Mouse (Mus musculus) CH12.LX (cell line): Measurements from ENCODE around the gene Tmem119. TPM values are rescaled to one million over a fixed set of nuclear protein-coding genes. Genes with fewer than 3 reads are reported as not detected.

ENCODE experiments used
- DNase-seq: peaks from one replicate; pipeline ENCODE4 v3.0.0-alpha.2; 2013; ENCODE audit errors: extremely low read depth
- H3K27ac ChIP-seq: 2 replicates; pipeline ENCODE4 v1.5.1; 2012; ENCODE audit warnings: low read depth, mild to moderate bottlenecking, control low read depth, moderate library complexity; ENCODE audit not compliant: insufficient read depth
- H3K27me3 ChIP-seq: replicated peaks from 2 replicates; pipeline ENCODE3; 2012; ENCODE audit warnings: inconsistent platforms
- H3K36me3 ChIP-seq, 2 experiments: replicated peaks in 1 of 2; 2 replicates each; pipeline versions ENCODE3 to v1.6.1; 2012; ENCODE audit warnings: inconsistent platforms in 1 of 2, low read length in 1 of 2, mild to moderate bottlenecking in 1 of 2, mixed read lengths in 1 of 2, moderate library complexity in 1 of 2; ENCODE audit not compliant: control insufficient read depth in 1 of 2, insufficient read depth in 1 of 2
- H3K4me1 ChIP-seq, 2 experiments: 2 replicates each; pipeline ENCODE4 v1.6.1; 2012; ENCODE audit warnings: inconsistent platforms in 1 of 2, moderate library complexity in 1 of 2; ENCODE audit not compliant: insufficient read depth in 2 of 2, control insufficient read depth in 1 of 2
- H3K4me2 ChIP-seq: 2 replicates; pipeline ENCODE4 v1.6.1; 2012; ENCODE audit warnings: low read depth, mild to moderate bottlenecking, control low read depth; ENCODE audit not compliant: poor library complexity, insufficient read depth, severe bottlenecking
- H3K4me3 ChIP-seq, 3 experiments: fragments of 150-350 bp in 1 of 3; sonication (generic) in 1 of 3; replicated peaks in 1 of 3; 2 replicates each; pipeline versions ENCODE3 to v1.5.1; 2011 to 2012; ENCODE audit warnings: low read depth in 2 of 3, low read length in 2 of 3, mild to moderate bottlenecking in 2 of 3, moderate library complexity in 2 of 3, control low read depth in 1 of 3, improper control_type of control experiment in 1 of 3, inconsistent platforms in 1 of 3, mixed read lengths in 1 of 3; ENCODE audit not compliant: poor library complexity in 1 of 3
- H3K79me2 ChIP-seq: replicated peaks from 2 replicates; pipeline ENCODE4 v1.6.1; 2012; ENCODE audit warnings: mild to moderate bottlenecking, moderate library complexity; ENCODE audit not compliant: control insufficient read depth, poor library complexity, insufficient read depth, severe bottlenecking; ENCODE audit errors: extremely low read depth
- H3K9ac ChIP-seq: 2 replicates; pipeline ENCODE4 v1.6.1; 2012; ENCODE audit warnings: low read depth, mild to moderate bottlenecking, control low read depth, moderate library complexity; ENCODE audit not compliant: insufficient read depth
- H3K9me3 ChIP-seq: replicated peaks from 2 replicates; pipeline ENCODE3; 2012; ENCODE audit warnings: low read length, inconsistent platforms, mixed read lengths
- BHLHE40 ChIP-seq: IDR thresholded peaks from 2 replicates; pipeline ENCODE4 v1.6.1; 2011; ENCODE audit warnings: mild to moderate bottlenecking, low read depth, low read length, improper control_type of control experiment
- CHD1 ChIP-seq: IDR thresholded peaks from 2 replicates; pipeline ENCODE4 v1.6.1; 2012; ENCODE audit warnings: low read depth, low read length, improper control_type of control experiment, inconsistent platforms
- CHD2 ChIP-seq: IDR thresholded peaks from 2 replicates; pipeline ENCODE4 v1.6.1; 2011; ENCODE audit warnings: low read length, improper control_type of control experiment
- E2F4 ChIP-seq: IDR thresholded peaks from 2 replicates; pipeline ENCODE4 v1.6.1; 2011; ENCODE audit warnings: low read depth, low read length, improper control_type of control experiment; ENCODE audit not compliant: insufficient replicate concordance
- ELF1 ChIP-seq: IDR thresholded peaks from 2 replicates; pipeline ENCODE4 v1.6.1; 2014; ENCODE audit warnings: low read depth, mild to moderate bottlenecking, inconsistent platforms, low read length, improper control_type of control experiment
- EP300 ChIP-seq: IDR thresholded peaks from 2 replicates; pipeline ENCODE4 v1.6.1; 2011; ENCODE audit warnings: low read length, improper control_type of control experiment
- ETS1 ChIP-seq: conservative IDR thresholded peaks from 2 replicates; pipeline ENCODE4 v1.6.1; 2012; ENCODE audit warnings: low read depth, mild to moderate bottlenecking, inconsistent platforms, low read length, improper control_type of control experiment, moderate library complexity
- GABPA ChIP-seq: IDR thresholded peaks from 2 replicates; pipeline ENCODE4 v1.6.1; 2012; ENCODE audit warnings: low read depth, low read length, improper control_type of control experiment, inconsistent platforms; ENCODE audit not compliant: insufficient replicate concordance
- HCFC1 ChIP-seq: IDR thresholded peaks from 2 replicates; pipeline ENCODE4 v1.6.1; 2012; ENCODE audit warnings: low read depth, mild to moderate bottlenecking, inconsistent platforms, low read length, improper control_type of control experiment
- IRF4 ChIP-seq: IDR thresholded peaks from 2 replicates; pipeline ENCODE4 v1.6.1; 2014; ENCODE audit warnings: low read depth, mild to moderate bottlenecking, inconsistent platforms, low read length, improper control_type of control experiment
- JUN ChIP-seq: IDR thresholded peaks from 2 replicates; pipeline ENCODE4 v1.6.1; 2011; ENCODE audit warnings: low read depth, mild to moderate bottlenecking, low read length, improper control_type of control experiment, moderate library complexity; ENCODE audit not compliant: insufficient read depth
- JUND ChIP-seq: conservative IDR thresholded peaks from 2 replicates; pipeline ENCODE4 v1.6.1; 2011; ENCODE audit warnings: low read depth, low read length, improper control_type of control experiment
- KAT2A ChIP-seq: IDR thresholded peaks from 2 replicates; pipeline ENCODE4 v1.6.1; 2012; ENCODE audit warnings: low read length, improper control_type of control experiment, inconsistent platforms; ENCODE audit not compliant: insufficient replicate concordance
- MAFK ChIP-seq: IDR thresholded peaks from 2 replicates; pipeline ENCODE4 v1.6.1; 2011; ENCODE audit warnings: low read length, improper control_type of control experiment; ENCODE audit not compliant: insufficient replicate concordance
- MAZ ChIP-seq: IDR thresholded peaks from 2 replicates; pipeline ENCODE4 v1.6.1; 2012; ENCODE audit warnings: low read depth, mild to moderate bottlenecking, inconsistent platforms, low read length, improper control_type of control experiment, moderate library complexity
- MEF2A ChIP-seq: IDR thresholded peaks from 2 replicates; pipeline ENCODE4 v1.6.1; 2014; ENCODE audit warnings: low read depth, mild to moderate bottlenecking, inconsistent platforms, low read length, improper control_type of control experiment, borderline replicate concordance
- MXI1 ChIP-seq: IDR thresholded peaks from 2 replicates; pipeline ENCODE4 v1.6.1; 2011; ENCODE audit warnings: mild to moderate bottlenecking, low read depth, low read length, improper control_type of control experiment
- MYC ChIP-seq: IDR thresholded peaks from 2 replicates; pipeline ENCODE4 v1.6.1; 2011; ENCODE audit warnings: low read depth, mild to moderate bottlenecking, improper control_type of control experiment, low read length
- NELFE ChIP-seq: IDR thresholded peaks from 2 replicates; pipeline ENCODE4 v1.6.1; 2011; ENCODE audit warnings: low read depth, low read length, improper control_type of control experiment
- PAX5 ChIP-seq: IDR thresholded peaks from 2 replicates; pipeline ENCODE4 v1.6.1; 2012; ENCODE audit warnings: low read length, inconsistent platforms, mixed read lengths
- RCOR1 ChIP-seq: conservative IDR thresholded peaks from 2 replicates; pipeline ENCODE4 v1.6.1; 2012; ENCODE audit warnings: low read depth, mild to moderate bottlenecking, inconsistent platforms, low read length, improper control_type of control experiment
- SIN3A ChIP-seq: IDR thresholded peaks from 2 replicates; pipeline ENCODE4 v1.6.1; 2012; ENCODE audit warnings: low read length, improper control_type of control experiment, inconsistent platforms
- TBP ChIP-seq: conservative IDR thresholded peaks from 2 replicates; pipeline ENCODE4 v1.6.1; 2011; ENCODE audit warnings: low read depth, low read length, improper control_type of control experiment
- TCF12 ChIP-seq: IDR thresholded peaks from 2 replicates; pipeline ENCODE4 v1.6.1; 2014; ENCODE audit warnings: low read depth, mild to moderate bottlenecking, inconsistent platforms, low read length, improper control_type of control experiment
- UBTF ChIP-seq: IDR thresholded peaks from 2 replicates; pipeline ENCODE4 v1.6.1; 2012; ENCODE audit warnings: low read depth, mild to moderate bottlenecking, inconsistent platforms, low read length, improper control_type of control experiment, moderate library complexity
- USF1 ChIP-seq: IDR thresholded peaks from 2 replicates; pipeline ENCODE4 v1.6.1; 2014; ENCODE audit warnings: low read depth, mild to moderate bottlenecking, inconsistent platforms, low read length, improper control_type of control experiment
- ZMIZ1 ChIP-seq: IDR thresholded peaks from 2 replicates; pipeline ENCODE4 v1.6.1; 2012; ENCODE audit warnings: low read depth, mild to moderate bottlenecking, inconsistent platforms, low read length, improper control_type of control experiment
- ZNF384 ChIP-seq: IDR thresholded peaks from 2 replicates; pipeline ENCODE4 v1.6.1; 2012; ENCODE audit warnings: low read depth, low read length, improper control_type of control experiment, inconsistent platforms
- dilution Hi-C: fragments of 300-500 bp; cut with MboI; formaldehyde crosslinking; loops from 2 replicates; pipeline ENCODE4 v1.14.3; 2020; ENCODE audit warnings: low sequenced_read_pairs; ENCODE audit not compliant: extremely low pct_unique_long_range_greater_than_20kb, extremely low pct_ligation_motif_present
- in situ Hi-C: fragments of 300-500 bp; cut with MboI; formaldehyde crosslinking; loops from 3 replicates; pipeline ENCODE4 v1.14.3; 2019; ENCODE audit warnings: low sequenced_read_pairs, low pct_ligation_motif_present, low pct_unique_long_range_greater_than_20kb, mixed read lengths
- polyA plus RNA-seq: library from polyadenylated mRNA; unstranded; fragments of >175 nt; gene quantifications from 2 replicates; pipeline ENCODE4 v1.2.1, GENCODE M21; 2012; ENCODE audit warnings: low read depth; ENCODE audit not compliant: insufficient read length
- total RNA-seq, 2 experiments: library from RNA; depleted of rRNA; stranded (reverse); fragments of 300-350 nt in 1 of 2; fragments of >200 nt in 1 of 2; gene quantifications; 2 replicates each; pipeline ENCODE4 v1.2.3; 2012 to 2014

Tmem119 gene
- total and polyA plus RNA-seq, 3 experiments, result 0.30 to 1.5 (median 1.0) TPM

- H3K79me2 ChIP-seq, result no peaks in the 10 kb centered on the region
- no peak overlapping the region for H3K9ac ChIP-seq
- dilution Hi-C loops, result no loop called here
- peaks cover 7 to 47% of the 10 kb centered on the region in 2 experiments for H3K36me3 ChIP-seq
- no peaks in the 10 kb centered on the region for H3K27me3 ChIP-seq
- peak; percentile 91 for DNase-seq
- peak; percentile 63 for TF ChIP-seq ZMIZ1
- peak; percentile 74 for TF ChIP-seq BHLHE40
- peak; percentile 87 for TF ChIP-seq TCF12
- TF ChIP-seq IRF4, result peak; percentile 84
- no peak for TF ChIP-seq USF1
- peak; percentile 86 for TF ChIP-seq ETS1
- TF ChIP-seq PAX5, result no peak
- peak; percentile 82 for TF ChIP-seq MEF2A
- TF ChIP-seq CHD2, result peak; percentile 71
- TF ChIP-seq JUN, result peak; percentile 47; the same call in 1 of the 2 replicates
- TF ChIP-seq EP300, result peak; percentile 94
- no peak for TF ChIP-seq GABPA
- peak; percentile 86 for TF ChIP-seq RCOR1
- TF ChIP-seq TBP, result 0 out of 2 replicates have a peak, but pooled peaks have one; percentile 25
- TF ChIP-seq KAT2A, result 0 out of 2 replicates have a peak, but pooled peaks have one; percentile 52
- peak; percentile 13; the same call in 1 of the 2 replicates for TF ChIP-seq ZNF384
- peak; percentile 88; the same call in 1 of the 2 replicates for TF ChIP-seq CHD1
- TF ChIP-seq HCFC1, result no peak; the same call in 1 of the 2 replicates
- peak; percentile 82 for TF ChIP-seq MAZ
- TF ChIP-seq JUND, result peak; percentile 70; the same call in 1 of the 2 replicates
- TF ChIP-seq ELF1, result peak; percentile 59
- peak; percentile 51; the same call in 1 of the 2 replicates for TF ChIP-seq MAFK
- no peak for TF ChIP-seq E2F4
- 0 out of 2 replicates have a peak, but pooled peaks have one; percentile 17 for TF ChIP-seq NELFE
- peak; percentile 85 for TF ChIP-seq SIN3A
- peak; percentile 36; the same call in 1 of the 2 replicates for TF ChIP-seq MXI1
- TF ChIP-seq MYC, result peak; percentile 73
- TF ChIP-seq UBTF, result no peak
- peaks cover 30 to 67% of the 10 kb centered on the region in 2 experiments for H3K4me1 ChIP-seq
- H3K4me2 ChIP-seq, result no peak overlapping the region
- H3K9me3 ChIP-seq, result peaks cover 32% of the 10 kb centered on the region
- H3K4me3 ChIP-seq, result no peak overlapping the region
- peak overlapping the region; percentile 73 for H3K27ac ChIP-seq
- in situ Hi-C loops, result loop anchor here (10.0 kb wide), 1 partner anchor 242 kb away; no protein-coding TSS in a partner anchor
Observed at GRCm38 (mm10) chr5:113826619-113827018, 26.3 kb upstream of the Tmem119 start.
